Mouse (Mus musculus) erythroblast, embryonic 14.5 days (primary cell): ENCODE results near the gene Pfkfb2. TPM values are rescaled to one million over a fixed set of nuclear protein-coding genes. Genes with fewer than 3 reads are reported as not detected.

Source experiments
- H3K27me3 ChIP-seq: 2 replicates; pipeline ENCODE4 v1.6.1; 2012; ENCODE audit warnings: inconsistent platforms; ENCODE audit not compliant: control insufficient read depth
- H3K36me3 ChIP-seq: 2 replicates; pipeline ENCODE4 v1.6.1; 2012; ENCODE audit warnings: mild to moderate bottlenecking, inconsistent platforms; ENCODE audit not compliant: control insufficient read depth
- H3K4me1 ChIP-seq: 2 replicates; pipeline ENCODE4 v1.6.1; 2012; ENCODE audit warnings: inconsistent platforms; ENCODE audit not compliant: control insufficient read depth
- H3K4me3 ChIP-seq: replicated peaks from 2 replicates; pipeline ENCODE3; 2012; ENCODE audit warnings: moderate library complexity, mild to moderate bottlenecking, inconsistent platforms
- H3K9me3 ChIP-seq: 2 replicates; pipeline ENCODE4 v1.6.1; 2012; ENCODE audit warnings: low read length, inconsistent platforms, mixed read lengths; ENCODE audit not compliant: control insufficient read depth
- GATA1 ChIP-seq: IDR thresholded peaks from 2 replicates; pipeline ENCODE4 v1.6.1; 2012; ENCODE audit warnings: low read length, inconsistent platforms, mixed read lengths
- TAL1 ChIP-seq: IDR thresholded peaks from 3 replicates; pipeline ENCODE4 v1.6.1; 2012; ENCODE audit warnings: low read length, inconsistent platforms, mixed read lengths
- polyA plus RNA-seq: library from polyadenylated mRNA; stranded (reverse); fragments of >175 nt; gene quantifications from 2 replicates; pipeline ENCODE4 v1.2.3, GENCODE M21; 2012

Pfkfb2 gene
- 0.28 and 0.32 TPM in 2 replicates for polyA plus RNA-seq

DNA sequence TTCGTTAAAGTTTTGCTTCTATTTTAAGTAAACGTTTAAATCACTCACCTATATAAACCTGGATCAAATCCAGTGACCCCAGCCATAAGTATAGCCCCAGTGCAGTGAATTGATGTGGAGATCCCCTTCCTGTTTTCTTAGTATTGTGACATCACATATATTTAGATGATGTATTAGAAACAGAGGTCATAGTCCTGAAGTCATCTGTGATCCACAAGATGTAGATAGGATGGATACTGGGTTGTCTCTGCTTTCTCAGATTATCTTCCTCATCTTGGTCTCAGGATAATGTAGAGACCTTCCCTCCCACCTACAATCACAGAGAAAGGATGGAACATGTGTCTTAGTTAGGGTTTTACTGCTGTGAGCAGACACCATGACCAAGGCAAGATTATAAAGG, at the start of gene Pfkfb2:
Gene Pfkfb2, minus strand, starts transcription at position 101 of the 400 bp plus-strand sequence.
- Histone ChIP-seq H3K9me3 (no peaks in the 10 kb centered on the region), H3K36me3 (peaks cover 63% of the 10 kb centered on the region), H3K4me3 (no peak within 1 kb of the TSS), H3K27me3 (no peaks in the 10 kb centered on the region), H3K4me1 (peaks cover 61% of the 10 kb centered on the region)
- TF ChIP-seq TAL1 (no peak), GATA1 (no peak)

DNA sequence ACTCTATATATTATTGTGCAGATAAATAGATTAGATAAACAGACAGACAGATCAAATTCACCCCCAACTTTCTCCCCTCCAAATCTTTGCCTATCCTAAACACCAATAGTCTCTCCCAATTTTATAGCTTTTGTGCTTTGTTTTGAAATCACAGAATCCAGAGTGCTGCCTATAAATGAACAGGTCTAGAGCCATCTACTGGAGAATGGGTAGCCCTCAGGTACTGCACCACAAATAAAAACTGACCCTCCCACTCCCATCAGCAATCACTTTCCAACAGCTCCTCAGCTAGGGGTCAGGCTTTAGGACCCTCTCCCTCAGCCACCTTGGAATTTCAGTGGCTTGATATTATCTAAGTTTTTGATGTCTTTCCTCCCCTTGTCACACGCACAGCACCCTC, 47.6 kb upstream of the Pfkfb2 start:
- TF ChIP-seq TAL1 = no peak
- TF ChIP-seq GATA1 = no peak

DNA sequence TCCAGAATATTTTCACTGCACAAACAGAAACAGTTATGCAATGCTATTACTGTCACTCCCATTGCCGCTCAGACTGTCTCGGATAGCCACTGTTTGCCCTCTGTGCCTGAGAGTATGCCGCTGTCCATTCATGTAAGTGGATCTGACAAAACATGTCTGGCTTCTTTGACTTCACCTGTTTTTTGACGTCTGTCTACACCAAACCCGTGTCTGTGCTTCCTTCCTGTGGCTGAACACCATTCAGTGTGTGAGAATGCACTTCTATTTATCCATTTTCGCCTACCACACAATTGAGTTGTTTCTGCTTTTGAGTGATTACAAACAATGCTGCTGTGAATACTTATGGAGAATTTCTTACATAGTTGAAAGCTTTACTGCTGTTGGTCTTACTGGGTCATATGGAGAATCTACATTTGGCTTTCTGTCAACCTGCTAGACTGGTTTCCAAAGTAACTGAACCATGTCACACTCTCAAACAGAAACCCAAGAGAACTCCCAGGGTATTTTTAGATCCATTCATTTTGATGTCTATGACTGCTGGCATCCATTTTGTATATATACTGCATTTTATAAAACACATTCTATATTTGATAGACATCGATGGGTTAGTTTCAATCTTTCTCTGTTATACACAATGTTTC, 46.8 kb upstream of the Pfkfb2 start:
- H3K9me3 ChIP-seq = no peaks in the 10 kb centered on the region
- H3K4me3 ChIP-seq = no peak overlapping the region
- no peaks in the 10 kb centered on the region for H3K36me3 ChIP-seq
- peaks cover 2% of the 10 kb centered on the region; the same call in 1 of the 2 replicates for H3K27me3 ChIP-seq
- no peak for TF ChIP-seq TAL1
- no peak for TF ChIP-seq GATA1
- peaks cover 8% of the 10 kb centered on the region for H3K4me1 ChIP-seq

More for the DNA sequence above, 47.6 kb upstream of the Pfkfb2 start:
- Histone ChIP-seq H3K36me3 (no peaks in the 10 kb centered on the region), H3K4me1 (peaks cover 4% of the 10 kb centered on the region; the same call in 1 of the 2 replicates), H3K4me3 (no peak overlapping the region), H3K27me3 (peaks cover 2% of the 10 kb centered on the region; the same call in 1 of the 2 replicates), H3K9me3 (no peaks in the 10 kb centered on the region)

DNA sequence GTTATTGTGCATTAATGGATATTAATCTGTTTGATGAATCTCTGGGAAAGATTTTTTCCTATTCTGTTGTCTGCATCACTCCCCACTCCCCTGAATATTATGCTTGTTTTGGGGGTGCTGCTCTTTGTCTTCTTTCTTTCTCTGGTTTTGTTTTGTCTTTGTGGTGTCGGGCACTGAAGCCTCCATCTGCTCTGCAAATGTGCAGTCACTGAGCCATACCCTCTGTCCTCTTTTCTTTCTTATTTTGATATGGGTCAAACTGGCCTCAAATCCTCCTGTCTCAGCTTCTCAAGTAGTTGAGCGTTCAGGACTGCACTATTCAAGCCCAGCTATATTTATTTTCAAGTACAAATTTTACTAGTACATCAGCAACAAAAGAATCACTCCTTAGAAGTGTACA, 46.2 kb upstream of the Pfkfb2 start:
- Histone ChIP-seq H3K9me3 (no peaks in the 10 kb centered on the region), H3K36me3 (no peaks in the 10 kb centered on the region), H3K4me3 (no peak overlapping the region), H3K4me1 (peaks cover 12% of the 10 kb centered on the region), H3K27me3 (peaks cover 5% of the 10 kb centered on the region)
- TF ChIP-seq TAL1 = no peak
- no peak for TF ChIP-seq GATA1

DNA sequence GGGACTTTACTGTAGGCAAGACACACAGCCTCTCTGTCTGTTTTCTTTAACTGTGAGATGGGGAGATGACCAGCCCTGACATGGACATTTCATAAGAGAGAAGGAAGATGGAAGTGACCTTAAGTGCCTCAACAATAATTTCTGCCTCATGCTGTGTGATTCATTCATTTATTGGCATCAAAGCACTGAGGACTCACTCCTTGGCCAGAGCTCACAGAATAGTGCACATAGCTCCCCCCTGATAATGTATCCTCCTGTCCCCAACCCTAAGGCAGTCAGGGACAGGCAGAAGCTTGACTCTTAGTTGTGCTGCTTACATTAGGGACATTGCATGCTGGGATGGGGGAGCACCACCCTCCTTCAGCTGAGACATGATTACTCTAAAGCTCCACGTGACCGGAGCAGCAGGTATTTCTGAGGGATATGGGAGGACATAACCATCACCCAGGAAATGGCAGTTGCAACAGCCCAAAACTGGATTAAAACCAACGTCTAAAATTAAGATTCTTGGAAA, 42.0 kb upstream of the Pfkfb2 start:
- peaks cover 27% of the 10 kb centered on the region for H3K4me1 ChIP-seq
- H3K4me3 ChIP-seq = no peak overlapping the region
- no peak for TF ChIP-seq TAL1
- no peak for TF ChIP-seq GATA1

DNA sequence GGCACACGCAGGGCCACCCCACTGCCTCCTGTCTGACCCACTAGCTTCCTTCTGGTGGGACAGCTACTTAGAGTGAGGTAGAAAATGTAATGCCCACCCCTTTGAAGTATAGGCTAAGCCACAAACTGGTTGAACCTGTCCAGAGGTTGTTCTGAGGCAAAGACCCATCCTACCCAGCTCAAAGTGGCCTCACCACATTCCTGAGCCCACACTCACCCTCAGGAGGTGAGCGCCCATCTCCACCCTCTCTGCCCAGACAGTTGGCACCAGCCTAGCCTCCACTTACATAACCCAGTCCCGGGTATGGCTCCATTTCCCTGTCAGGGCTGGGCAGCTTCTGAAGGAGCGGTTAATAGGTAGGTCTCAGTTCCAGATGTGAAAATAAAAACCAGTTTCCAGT, 41.4 kb upstream of the Pfkfb2 start:
- Histone ChIP-seq H3K4me1 (peaks cover 24% of the 10 kb centered on the region), H3K9me3 (no peaks in the 10 kb centered on the region), H3K27me3 (peaks cover 8% of the 10 kb centered on the region), H3K4me3 (no peak overlapping the region), H3K36me3 (no peaks in the 10 kb centered on the region)
- no peak for TF ChIP-seq TAL1
- TF ChIP-seq GATA1 = no peak

More for the DNA sequence above, 42.0 kb upstream of the Pfkfb2 start:
- H3K36me3 ChIP-seq = no peaks in the 10 kb centered on the region
- no peaks in the 10 kb centered on the region for H3K9me3 ChIP-seq
- H3K27me3 ChIP-seq = peaks cover 8% of the 10 kb centered on the region

DNA sequence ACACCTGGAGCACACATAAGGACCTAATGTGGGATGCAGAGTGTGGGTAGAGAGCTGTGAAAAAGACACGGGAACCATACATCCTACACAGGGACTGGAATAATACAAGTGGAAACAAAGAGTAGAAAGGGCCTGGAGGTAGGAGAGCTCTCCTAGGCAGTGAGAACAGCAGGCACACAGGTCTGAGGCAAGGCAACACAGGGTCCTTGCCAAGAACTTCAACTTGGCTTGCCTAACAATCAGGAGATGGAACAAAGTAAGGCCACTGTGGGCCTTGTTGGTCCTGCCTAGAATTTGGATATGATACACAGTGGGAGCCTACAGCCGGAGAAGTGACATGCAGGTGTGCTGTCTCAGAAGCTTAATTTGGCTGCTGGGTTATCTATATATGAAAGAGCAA, 40.9 kb upstream of the Pfkfb2 start:
- H3K27me3 ChIP-seq = peaks cover 8% of the 10 kb centered on the region
- no peak for TF ChIP-seq GATA1
- no peak for TF ChIP-seq TAL1
- H3K9me3 ChIP-seq = no peaks in the 10 kb centered on the region
- no peaks in the 10 kb centered on the region for H3K36me3 ChIP-seq
- H3K4me3 ChIP-seq = no peak overlapping the region
- H3K4me1 ChIP-seq = peaks cover 24% of the 10 kb centered on the region

DNA sequence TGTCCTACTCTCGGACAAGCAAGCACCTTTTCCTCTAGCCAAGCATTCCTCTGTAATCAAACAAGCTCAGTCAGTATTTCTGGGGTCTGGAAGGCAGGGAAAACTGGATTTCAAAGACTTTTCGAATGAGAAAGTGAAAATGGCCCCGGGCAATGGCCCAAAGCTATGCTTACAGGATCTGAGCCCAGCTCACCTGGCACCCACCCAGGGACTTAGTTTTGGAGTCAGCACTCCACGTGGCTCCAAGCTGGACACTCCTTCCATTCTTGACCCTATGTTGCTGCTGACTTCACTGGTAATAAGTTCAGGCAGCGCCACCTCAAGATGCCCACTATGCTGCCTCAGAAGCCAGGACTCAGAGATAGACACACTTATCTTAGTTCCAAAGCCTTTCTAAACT, 38.0 kb upstream of the Pfkfb2 start:
- Histone ChIP-seq H3K4me3 (no peak overlapping the region), H3K9me3 (no peaks in the 10 kb centered on the region), H3K4me1 (peaks cover 37% of the 10 kb centered on the region), H3K27me3 (peaks cover 8% of the 10 kb centered on the region), H3K36me3 (no peaks in the 10 kb centered on the region)
- no peak for TF ChIP-seq TAL1
- TF ChIP-seq GATA1 = no peak

DNA sequence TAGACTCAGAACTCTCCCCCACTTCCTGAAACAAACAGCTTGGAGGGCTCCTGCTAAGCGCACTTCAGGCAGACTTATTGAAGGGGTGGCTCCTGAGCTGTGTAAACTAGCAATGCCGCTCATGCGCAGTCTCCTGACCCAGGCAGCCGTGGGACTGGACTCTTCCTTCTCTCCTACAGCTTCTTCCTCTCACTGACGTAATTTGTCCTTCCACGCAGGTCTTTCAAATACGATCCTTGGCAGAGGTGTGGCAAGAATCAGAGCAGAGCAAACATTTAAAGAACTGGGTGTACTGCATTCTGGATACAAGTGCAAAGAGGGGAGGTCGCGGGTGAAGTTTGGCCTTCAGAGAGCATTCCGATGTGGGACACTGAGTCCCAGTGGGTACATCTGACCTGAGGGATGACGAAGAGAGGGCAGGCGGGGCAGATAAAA, 35.0 kb upstream of the Pfkfb2 start:
- Histone ChIP-seq H3K9me3 (no peaks in the 10 kb centered on the region), H3K36me3 (no peaks in the 10 kb centered on the region), H3K4me3 (no peak overlapping the region), H3K4me1 (peaks cover 40% of the 10 kb centered on the region), H3K27me3 (no peaks in the 10 kb centered on the region)
- TF ChIP-seq TAL1 = no peak
- TF ChIP-seq GATA1 = no peak
